Mouse (Mus musculus): ENCODE results near the gene Fam189a1.

The Fam189a1 gene

GRCm38 (mm10) chr7:64791145-64791544 lies 365.2 kb downstream of the Fam189a1 start:
- no peak for DNase-seq

- no peak for DNase-seq
These were observed 371.3 kb downstream of the Fam189a1 start for GRCm38 (mm10) chr7:64785040-64785439.

DNA sequence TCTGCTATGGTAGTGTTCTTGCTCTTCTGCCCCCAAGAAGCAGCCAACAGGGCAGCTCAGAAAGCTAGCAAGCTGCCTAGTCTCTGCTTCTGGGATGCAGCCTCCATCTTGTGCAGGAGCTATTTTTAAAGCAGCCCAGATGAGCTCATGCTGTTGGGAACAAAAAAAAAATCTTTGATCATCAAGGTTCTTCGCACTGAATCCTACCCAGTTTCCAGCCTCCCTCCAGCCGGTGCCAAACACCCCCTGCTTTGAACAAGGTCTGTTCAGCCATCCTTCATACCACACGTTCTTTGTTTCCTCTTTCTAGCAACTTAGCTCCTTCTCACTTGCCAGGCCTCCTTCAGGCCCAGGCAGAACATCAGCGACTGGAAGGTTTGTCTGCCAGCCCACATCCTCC lies 376.9 kb downstream of the Fam189a1 start:
- DNase-seq, result no peak

DNA sequence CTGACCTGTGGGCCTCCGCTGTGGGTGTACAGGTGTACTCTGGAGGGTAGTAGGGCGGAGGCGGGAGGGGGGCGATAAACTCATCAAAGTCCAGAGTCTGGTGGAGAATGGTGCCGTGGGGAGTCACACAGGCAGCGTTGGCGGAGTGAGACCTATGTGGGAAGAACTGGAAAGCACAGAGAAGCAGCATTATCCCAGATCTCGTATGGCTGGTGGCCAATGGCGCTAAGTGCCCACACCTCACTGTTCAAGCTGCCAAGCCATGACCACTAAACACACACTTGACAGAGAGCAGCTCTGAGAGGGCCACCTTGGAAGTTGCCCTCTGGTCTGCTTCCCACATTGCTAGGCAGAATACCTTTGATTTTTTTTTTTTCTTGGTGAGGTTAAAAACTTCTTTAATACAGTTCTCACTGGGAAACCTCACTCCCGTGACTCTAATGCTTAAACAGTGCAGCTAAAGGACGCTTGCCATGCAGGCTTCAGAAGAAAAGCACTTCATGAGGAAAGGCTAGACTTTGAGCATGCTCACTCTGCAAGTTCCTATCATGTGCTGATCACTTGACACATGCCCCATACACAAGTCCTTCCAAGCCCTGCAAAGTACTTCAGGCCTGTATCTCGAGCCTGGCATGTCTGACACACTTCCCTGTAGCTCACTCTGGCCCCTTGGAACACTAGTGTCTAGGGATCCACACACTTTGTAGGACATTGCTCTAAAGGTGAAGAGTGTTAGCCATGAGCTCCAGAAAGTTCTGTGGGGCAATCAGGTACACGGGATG lies 379.5 kb downstream of the Fam189a1 start:
- DNase-seq, result no peak

DNA sequence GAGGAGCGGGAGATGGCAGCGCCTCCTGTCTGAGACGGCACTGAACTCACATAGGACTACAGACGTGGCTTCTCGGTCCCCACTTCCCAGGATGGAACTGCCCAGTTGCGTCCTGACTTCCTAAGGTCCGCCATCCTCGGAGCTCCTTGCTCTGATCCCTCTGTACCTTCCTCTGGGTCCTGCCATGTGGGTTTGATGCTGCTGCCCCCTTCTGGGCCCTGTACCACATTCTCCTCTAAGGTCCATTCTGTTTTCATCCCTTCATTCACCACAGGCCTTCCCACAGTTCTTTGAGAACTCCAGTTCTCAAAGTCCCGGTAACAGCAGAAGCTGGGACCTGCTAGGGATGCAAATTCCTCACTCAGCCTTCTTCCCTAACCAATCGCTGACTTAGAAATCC lies 382.9 kb downstream of the Fam189a1 start:
- no peak for DNase-seq

DNA sequence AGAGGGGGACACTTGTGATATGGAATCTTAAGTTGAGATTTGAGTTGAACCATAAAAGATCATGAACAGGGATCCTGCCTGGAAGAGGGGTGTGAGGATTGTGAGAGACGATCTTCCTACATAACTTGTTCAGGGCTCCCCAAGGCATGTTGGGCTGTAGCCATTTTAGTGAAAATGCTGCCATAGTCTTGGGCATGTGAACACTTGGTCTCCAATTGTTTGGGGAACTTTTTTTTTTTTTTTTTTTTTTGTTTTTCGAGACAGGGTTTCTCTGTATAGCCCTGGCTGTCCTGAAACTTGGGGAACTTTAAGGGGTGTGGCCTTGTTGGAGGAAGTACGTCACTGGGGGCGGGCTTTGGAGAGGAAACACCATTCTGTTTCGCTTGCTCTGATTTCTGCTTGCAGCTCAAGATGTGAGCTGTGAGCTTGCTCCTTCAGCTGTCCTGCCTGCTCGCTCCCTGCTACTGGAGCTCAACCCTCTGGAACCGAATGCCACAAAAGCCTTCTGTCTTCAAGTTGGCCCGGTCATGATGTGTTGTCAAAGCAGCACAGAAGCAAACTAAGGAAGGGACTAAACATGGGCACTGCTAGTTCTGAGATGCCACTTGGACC lies 385.5 kb downstream of the Fam189a1 start:
- no peak for DNase-seq

DNA sequence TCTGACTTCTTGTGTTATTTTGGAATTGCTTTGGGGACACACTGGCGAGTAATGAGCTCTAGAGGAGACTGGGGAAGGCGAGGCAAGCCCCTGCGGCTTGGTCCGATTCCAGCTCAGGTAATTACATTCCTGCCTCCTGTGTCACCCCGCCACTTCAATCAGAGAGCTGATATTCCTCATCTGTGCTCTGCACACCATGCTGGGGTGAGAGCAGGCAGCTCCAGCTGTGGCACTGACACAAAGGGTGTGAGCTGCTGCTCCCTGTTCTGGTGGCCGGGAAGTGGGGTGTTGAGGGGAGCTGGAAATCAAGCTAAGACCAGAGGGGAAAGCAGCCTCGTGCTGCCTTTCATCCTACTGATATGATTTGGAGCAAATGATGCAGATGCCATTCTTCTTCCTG lies 386.6 kb downstream of the Fam189a1 start:
- DNase-seq, result no peak

- no peak for DNase-seq
These were observed 390.8 kb downstream of the Fam189a1 start for GRCm38 (mm10) chr7:64765595-64765994.

GRCm38 (mm10) chr7:64755141-64755540 lies 401.2 kb downstream of the Fam189a1 start:
- no peak for DNase-seq

- no peak for DNase-seq
These were observed 402.2 kb downstream of the Fam189a1 start for GRCm38 (mm10) chr7:64754161-64754560.

DNA sequence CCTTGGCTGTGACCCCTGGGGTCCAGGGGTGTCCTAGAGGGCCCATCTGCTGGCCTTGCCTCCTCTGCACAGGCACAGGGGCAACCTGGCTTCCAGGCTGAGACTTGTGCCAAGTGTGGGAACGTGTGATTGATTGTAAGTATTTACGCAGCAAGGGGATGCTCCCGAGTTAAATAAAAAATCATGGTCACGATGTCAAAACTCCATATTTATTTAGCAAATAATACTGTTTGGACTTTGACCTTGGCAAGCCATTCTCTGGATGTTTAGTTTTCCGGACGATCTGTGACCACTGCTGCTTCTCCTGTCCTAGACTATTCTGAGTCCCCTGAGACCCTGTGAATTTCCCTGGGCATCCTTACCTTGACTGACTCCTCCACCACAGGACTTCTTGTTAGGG lies 402.7 kb downstream of the Fam189a1 start:
- DNase-seq, result no peak

DNA sequence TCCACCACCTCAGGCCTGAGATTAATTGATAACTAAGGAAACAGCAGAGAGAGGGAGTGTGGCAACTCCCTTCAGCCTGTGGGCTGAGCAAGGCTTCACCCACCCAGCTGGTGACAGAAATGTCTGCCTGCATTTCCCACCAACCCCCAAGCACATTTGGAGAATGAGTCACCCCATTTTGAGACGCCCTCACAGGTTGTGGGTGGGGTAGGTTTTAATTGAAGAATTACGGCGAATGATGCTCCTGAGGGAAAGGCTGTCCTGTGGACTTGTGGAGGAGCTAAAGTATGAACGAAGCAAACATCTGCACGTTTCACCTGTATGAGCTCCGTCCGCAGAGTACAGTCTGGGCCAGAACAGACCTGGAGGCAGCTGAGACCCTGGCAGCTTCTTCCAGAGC lies 404.2 kb downstream of the Fam189a1 start:
- no peak for DNase-seq

DNA sequence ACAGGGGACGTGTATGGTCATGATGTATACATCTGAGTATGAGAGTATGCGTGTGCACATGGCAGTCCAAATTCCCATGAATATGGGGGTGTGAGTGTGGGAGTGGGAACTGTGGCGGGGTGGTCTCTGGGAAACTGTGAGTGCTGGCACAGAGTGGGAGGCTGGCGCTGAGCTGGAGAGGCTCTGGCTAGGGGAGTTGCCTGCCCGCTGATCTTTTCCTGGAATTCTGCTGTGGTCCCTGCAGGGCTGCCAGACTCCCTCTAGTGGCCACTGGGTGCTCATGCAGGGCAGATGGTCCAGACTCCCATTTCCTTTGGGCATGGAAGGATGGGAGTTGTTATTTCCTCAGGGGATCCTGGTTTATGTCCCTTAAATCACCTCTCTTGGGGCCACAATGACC lies 404.9 kb downstream of the Fam189a1 start:
- DNase-seq, result peak; percentile 52

DNA sequence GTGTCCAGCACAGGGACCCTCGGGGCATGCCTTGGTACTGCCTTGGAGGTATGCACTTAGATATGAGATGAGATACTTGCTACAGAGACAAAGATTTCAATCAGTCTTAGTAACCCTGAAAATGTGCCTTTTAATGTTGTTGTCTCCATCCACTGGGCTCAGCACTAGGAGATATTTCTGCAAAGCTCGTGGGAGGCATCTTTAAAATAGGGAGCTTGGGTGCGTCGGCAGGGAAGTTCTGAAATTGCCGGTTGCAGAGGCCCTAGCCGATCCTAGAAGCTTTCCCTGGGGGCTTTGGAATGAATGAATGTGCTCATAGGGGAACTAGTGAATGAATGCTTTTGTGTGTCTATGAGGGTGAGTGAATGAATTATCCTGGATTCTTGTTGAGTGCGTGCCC lies 412.8 kb downstream of the Fam189a1 start:
- no peak for DNase-seq

DNA sequence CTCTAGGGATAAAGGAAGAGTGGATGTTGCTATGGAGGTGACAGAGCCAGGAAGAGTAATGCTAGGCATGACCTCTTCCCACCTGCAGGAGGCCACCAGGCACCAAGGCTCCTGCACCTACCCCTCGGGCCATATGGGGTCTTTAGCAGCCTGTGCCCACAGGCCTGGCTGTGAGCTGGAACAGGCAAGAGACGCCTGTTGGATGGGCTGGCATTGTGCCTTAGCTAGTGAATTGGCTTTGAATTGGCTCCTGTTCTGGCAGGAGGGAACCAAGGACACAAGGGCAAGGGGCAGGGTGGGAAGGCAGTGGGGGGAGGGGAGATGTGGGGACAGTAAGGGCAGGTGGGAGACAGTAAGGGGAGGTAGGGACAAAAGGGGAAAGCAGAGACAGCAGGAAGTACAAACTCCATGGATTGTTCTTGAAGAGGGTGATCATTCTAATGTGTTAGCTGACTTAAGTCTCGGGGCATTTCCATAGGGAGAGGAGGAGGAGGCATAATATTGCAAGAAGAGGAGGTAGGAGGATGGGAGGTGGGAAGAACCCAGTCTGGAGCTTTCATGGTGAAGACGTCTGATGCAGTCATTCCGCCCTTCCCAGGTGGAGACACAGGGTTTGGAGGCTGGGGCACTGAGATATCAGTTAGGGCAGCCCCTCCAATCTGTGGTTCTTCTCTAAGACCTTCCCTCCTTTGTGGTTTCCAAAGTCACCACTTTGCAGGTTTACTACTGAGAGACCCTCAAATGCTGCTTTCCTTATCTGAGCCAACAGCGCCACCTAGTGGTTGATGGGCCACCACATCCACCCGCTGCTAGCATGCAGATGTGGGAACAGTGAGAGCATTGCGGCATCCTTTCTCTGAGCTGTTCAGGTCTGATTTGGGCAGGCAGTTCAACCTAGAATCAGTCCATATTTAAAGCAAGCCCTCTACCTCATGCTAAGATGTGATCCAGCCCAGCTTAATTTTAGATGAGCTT lies 414.8 kb downstream of the Fam189a1 start:
- DNase-seq, result peak; percentile 63

- DNase-seq, result no peak
These were observed 417.2 kb downstream of the Fam189a1 start for GRCm38 (mm10) chr7:64739131-64739530.

GRCm38 (mm10) chr7:64729785-64730184 lies 426.6 kb downstream of the Fam189a1 start:
- peak; percentile 79 for DNase-seq

DNA sequence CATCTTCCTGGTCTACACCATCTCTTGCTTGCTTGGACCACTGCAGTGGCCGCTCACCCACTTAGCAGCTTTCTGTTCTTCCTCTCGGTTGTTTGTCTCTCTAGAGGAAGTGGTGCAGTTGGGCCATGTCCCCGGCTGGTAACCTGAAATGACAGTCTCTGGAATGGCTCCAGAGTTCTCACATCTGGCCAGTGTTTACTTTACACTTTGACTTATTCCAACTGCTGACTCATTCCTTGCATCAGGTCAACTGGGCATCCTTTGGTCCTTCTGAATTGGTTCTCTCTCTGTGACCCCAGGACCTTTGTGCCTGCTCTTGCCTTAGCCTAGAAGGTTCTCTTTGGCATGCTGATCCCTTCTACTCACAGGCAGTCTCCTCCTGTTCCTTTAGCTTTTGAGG lies 427.6 kb downstream of the Fam189a1 start:
- DNase-seq, result no peak

DNA sequence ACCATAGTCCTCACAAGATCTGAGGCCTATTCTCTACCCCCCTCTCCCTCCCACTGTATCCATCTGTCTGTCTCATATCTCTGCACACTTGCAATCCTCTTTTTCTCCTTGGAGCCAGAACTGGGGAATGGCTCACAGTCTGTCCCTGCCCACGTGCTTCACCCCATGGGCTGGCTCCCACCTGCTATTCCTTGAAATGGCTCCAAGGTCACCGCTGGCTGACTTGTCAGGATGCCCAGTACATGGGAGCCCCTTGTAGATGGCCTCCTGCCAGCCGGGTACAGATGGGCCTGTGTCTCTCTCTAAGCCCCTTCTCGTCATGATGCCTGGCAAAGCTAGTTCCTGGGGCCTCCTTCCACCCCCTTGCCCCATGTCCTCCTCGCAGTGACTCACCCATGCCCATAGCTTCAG lies 428.2 kb downstream of the Fam189a1 start:
- DNase-seq, result peak; percentile 76

- peak; percentile 39 for DNase-seq
These were observed 430.2 kb downstream of the Fam189a1 start for GRCm38 (mm10) chr7:64725967-64726695.

- DNase-seq, result no peak
These were observed 432.0 kb downstream of the Fam189a1 start for GRCm38 (mm10) chr7:64724409-64724808.

GRCm38 (mm10) chr7:64723313-64723712 lies 433.1 kb downstream of the Fam189a1 start:
- DNase-seq, result no peak

DNA sequence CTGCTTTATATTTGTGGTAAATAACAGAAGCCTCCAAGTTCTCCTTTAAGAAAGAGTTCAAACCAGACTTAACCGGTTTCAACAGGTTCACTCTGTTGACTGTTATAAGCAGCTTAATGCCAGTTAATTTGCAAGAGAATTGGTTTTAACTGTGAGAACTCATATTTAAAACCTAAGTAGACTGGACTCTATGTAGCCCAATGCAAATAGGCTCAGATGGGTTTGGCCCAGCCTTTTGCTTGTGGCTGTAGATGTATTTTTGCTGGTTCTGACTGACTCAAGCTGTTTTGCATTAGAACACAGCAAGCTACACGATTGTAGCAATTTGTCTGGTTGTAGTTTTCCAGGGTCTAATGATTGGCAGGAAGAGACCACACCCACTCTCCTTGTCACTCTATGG lies 440.1 kb downstream of the Fam189a1 start:
- no peak for DNase-seq
